Mouse (Mus musculus): ENCODE measurements around the gene Gm20815.
"Not testable (repeated sequence)": the region's sequence is repeated elsewhere in the genome, so short reads cannot be mapped to it uniquely, and the experiment has no call there.

The Gm20815 gene

DNA sequence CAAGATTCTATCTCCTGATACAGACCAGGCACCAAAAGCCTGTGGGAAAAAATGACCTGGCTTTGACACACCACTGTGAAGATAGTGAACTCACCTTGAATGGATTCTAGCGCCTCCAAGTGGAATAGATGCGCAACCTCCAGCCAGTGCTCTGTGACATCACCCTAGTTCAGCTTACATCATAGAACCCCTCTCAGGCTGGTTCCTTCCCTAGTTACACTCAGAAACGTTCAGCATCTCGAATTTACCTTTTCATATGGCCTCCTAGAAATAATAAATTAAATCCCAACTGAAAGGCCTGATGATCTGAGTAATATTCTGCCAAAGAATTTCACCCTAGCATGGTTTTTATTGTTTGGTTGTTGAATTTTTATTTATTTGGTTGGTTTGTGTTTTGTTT lies at the start of gene Gm20815:
Gene Gm20815, minus strand, starts transcription at position 101 of the 400 bp plus-strand sequence.
- not testable (repeated sequence) for DNase-seq (ENCODE audit: low read depth, low spot score)

All from WW6 (cell line).